Mouse (Mus musculus): ENCODE measurements at regions not wholly inside any gene's neighbourhood (a gene's known extent, or its start where the extent isn't known, plus 50 kb on each side); places are given as distances from the start of the nearest gene placed in this dataset.
A peak's percentile ranks its signal among the peaks of the same experiment; 100 is the strongest.

GRCm38 (mm10) chr8:44826936-44827335 lies 108.3 kb upstream of the Fat1 start:
- DNase-seq (ENCODE audit: low spot score in 2 of 2) = peak; percentile 2 to 24

DNA sequence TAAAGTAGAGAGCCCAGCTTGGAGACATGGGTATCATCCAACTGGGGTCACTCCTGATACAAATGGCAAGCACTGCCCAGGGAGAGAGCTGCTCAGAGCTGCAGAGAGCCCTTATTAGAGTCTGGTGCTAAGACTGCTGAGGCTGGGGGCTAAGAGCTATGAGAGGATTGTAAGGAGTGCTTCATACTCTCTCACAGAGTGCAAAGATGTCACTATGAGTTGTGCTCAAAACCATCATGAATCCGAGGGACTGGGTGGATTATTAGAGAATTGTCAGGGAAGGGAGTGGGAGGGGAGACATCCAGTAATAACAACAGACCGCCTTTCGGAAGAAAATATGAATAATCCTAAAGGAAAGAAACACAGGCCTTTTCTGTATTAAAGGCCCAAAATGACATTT lies 107.2 kb upstream of the Fat1 start:
- DNase-seq (ENCODE audit: low spot score in 2 of 2) = no peak

DNA sequence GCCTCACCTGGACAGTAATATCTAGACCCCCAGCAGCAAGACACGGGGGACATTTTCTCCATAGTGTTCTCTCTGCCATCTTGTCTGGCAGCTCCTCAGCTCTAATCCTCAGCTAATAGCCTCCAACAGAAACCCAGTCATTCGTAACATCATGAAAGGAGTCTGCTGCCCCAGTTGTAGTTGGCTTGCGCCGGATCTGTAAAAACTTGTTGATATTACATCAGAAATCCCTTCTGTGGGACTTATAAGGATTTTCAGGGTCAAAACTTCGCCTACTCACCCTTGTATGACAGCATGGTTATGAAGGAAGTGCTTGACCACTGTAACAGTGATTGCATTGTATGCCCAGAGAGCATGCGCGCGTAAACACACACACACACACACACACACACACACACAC lies 96.8 kb upstream of the Fat1 start:
- DNase-seq (ENCODE audit: low spot score in 2 of 2) = no peak

DNA sequence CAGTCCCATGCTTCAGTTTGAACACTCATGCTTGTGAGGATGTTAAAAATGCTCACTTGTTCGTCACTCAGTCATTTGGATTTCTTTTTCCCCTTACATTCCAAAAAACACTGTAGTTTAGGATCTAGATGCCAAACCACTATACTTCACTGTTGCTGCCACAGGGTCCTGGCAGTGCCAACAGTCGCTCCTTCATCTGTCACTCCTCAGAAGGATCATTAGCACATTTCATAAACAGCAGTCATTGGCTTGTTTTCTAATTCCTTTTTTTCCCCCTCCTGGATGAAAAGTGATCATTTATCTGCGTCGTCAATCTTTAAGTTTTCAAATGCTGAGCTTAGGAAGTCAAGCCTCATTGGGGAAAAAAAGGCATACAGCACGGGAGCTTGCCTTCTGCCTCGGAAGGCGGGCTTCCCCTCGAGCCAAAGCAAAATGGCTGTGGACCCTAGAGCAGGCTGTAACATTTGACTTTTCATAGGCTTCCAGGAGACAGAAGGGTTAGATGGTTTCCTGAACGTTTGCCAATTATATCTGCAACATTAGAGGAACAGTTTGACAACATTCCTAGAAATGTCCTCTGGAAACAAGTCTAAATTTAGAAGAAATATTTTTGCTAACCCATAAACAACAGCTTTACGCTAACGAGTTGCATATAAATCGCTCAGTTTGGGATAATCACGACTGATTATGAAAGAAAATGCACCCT lies 95.6 kb upstream of the Fat1 start:
- DNase-seq (ENCODE audit: low spot score in 2 of 2) = no peak

DNA sequence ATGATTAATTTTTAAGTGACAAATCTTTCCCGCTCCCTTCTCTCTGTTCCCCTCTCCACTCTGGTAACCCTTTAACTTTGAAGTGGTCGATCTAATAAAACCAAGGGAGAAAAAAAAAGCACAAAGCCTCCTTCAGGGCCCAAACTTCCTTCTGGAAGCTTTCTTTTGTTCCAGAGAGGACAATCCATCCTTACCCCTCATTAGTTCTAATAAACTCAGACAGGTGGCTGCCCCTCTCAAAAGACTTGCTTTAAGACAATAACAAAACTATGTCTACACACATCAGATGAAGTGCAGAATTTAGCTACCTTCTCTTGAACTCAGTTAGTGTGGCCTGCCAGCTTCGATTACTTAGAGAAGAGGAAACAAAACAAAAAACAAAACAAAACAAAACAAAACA lies 94.6 kb upstream of the Fat1 start:
- DNase-seq (ENCODE audit: low spot score in 2 of 2) = no peak

GRCm38 (mm10) chr8:44844362-44844761 lies 90.9 kb upstream of the Fat1 start:
- DNase-seq (ENCODE audit: low spot score in 2 of 2) = no peak

GRCm38 (mm10) chr8:44852223-44852622 lies 83.0 kb upstream of the Fat1 start:
- no peak for DNase-seq (ENCODE audit: low spot score in 2 of 2)

- no peak for DNase-seq (ENCODE audit: low spot score in 2 of 2)
These were observed 80.1 kb upstream of the Fat1 start for GRCm38 (mm10) chr8:44855115-44855514.

DNA sequence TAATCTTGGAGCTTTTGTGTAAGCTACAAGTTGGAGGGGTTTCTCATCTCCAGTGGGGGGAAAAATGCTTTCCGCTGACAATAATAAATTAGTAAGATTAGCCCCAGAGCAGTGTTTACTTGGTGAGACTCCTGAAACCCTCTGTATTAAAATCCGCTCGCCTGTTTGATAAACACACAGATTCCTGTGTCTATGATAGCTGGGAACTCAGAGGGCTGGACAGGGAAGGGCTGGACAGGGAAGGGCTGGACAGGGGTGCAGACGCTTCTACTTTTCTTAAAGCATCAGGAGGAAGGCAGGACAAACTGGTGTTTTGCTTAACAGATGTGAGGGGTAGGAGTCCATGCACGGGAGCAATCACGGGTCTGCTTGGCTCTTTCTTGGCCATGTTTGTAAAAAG lies 68.0 kb upstream of the Fat1 start:
- no peak for DNase-seq (ENCODE audit: low spot score in 2 of 2)

DNA sequence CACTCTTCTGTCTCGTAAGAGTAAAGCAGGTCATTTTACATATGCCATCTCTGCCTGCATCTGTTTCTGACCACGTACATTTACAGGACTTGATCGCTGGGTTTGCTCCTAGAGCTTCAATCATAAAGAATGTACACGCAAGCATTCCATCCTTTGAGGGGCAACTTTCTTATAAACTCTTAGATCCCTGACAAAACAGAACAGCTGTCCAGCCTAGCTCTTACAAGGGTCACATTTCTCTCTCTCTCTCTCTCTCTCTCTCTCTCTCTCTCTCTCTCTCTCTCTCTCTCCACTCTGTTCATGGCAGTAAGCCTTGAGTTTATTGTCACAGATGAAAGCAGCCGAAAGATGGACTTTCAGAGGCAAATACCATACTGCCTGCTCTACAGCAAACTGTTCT lies 67.6 kb upstream of the Fat1 start:
- no peak for DNase-seq (ENCODE audit: low spot score in 2 of 2)

DNA sequence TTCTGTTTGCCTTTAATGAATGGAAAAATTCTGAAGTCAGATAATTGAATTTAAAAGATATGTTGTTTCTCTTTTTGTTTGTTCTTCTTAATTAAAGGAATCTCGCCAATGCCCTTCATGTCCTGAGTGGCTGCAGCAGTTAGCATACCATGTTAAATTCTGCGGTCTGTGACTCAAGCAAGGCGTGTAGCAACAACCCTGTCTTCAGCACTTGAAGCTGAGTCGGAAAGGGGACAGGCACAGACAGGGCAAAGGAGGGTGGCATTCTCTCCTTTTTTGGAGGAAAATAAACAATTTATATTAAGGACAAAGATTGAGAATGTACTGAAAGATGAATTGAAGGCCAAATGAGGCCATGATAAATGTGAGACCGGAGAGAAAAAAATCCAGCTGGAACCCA lies 58.2 kb upstream of the Fat1 start:
- no peak for DNase-seq (ENCODE audit: low spot score in 2 of 2)

DNA sequence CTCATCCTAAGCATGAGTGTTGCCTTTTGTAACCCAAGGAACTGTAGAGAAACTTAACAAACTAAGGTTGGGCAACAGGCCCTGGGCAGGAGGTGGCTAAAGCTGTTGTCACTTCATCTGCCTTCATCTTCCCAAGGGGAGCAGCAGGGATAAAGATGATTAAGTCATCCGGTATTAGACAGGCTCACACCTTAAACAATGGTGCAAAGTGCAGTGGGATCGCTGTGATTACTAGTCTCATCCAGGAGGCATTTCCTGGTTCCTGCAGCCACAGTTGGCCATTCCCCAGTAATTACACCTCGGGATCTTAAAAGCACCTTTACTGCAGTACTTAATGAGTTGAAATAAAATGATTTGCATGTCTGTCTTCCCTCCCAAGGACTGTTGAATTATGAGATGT lies 57.0 kb upstream of the Fat1 start:
- DNase-seq (ENCODE audit: low spot score in 2 of 2) = no peak

DNA sequence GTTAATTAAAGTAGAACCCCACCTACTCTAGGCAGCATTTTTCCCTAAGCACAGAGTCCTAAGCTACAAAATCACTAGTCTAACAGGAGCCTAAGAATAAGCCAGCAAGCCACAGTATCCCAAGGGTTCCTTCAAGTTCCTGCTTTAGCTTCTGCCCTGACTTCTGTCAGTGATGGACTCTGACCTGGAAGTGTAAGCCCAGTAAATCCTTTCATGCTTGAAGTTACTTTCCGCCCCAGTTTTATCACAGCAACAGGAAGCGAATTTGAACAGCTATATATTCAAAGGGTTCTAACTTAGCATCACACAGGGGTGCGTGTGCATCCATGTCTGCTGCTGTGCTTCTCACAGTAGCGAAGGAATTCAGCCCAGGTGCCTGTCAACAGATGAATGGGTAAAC lies 56.1 kb upstream of the Fat1 start:
- no peak for DNase-seq (ENCODE audit: low spot score in 2 of 2)

GRCm38 (mm10) chr8:44884399-44885006 lies 50.7 kb upstream of the Fat1 start:
- no peak for DNase-seq (ENCODE audit: low spot score in 2 of 2)
